Mouse (Mus musculus) kidney, adult 2 months (tissue): ENCODE measurements around the gene Egln3. TPM values are rescaled to one million over a fixed set of nuclear protein-coding genes. Genes with fewer than 3 reads are reported as not detected.

Experiments used
- DNase-seq: peaks from one replicate; pipeline ENCODE4 v3.0.0; 2021
- H3K27ac ChIP-seq: fragments of 200-500 bp; 2 replicates; pipeline ENCODE4 v1.5.1; 2012; ENCODE audit warnings: low read depth, low read length, control low read depth, inconsistent platforms; ENCODE audit not compliant: insufficient read depth
- H3K27me3 ChIP-seq: fragments of 200-500 bp; replicated peaks from 2 replicates; pipeline ENCODE4 v1.6.1; 2012; ENCODE audit warnings: mild to moderate bottlenecking, moderate library complexity, low read length, inconsistent platforms; ENCODE audit not compliant: control insufficient read depth, insufficient read depth
- H3K36me3 ChIP-seq: fragments of 200-500 bp; 2 replicates; pipeline ENCODE4 v1.6.1; 2012; ENCODE audit warnings: mild to moderate bottlenecking, moderate library complexity, low read length, inconsistent platforms; ENCODE audit not compliant: control insufficient read depth, insufficient read depth
- H3K4me1 ChIP-seq: fragments of 200-500 bp; 2 replicates; pipeline ENCODE4 v1.6.1; 2011; ENCODE audit warnings: low read length; ENCODE audit not compliant: control insufficient read depth, insufficient read depth
- H3K4me3 ChIP-seq: fragments of 200-500 bp; 2 replicates; pipeline ENCODE4 v1.5.1; 2011; ENCODE audit warnings: mild to moderate bottlenecking, low read depth, low read length, control low read depth; ENCODE audit not compliant: insufficient read depth
- CTCF ChIP-seq: fragments of 200-500 bp; conservative IDR thresholded peaks from 2 replicates; pipeline ENCODE4 v1.5.1; 2011; ENCODE audit warnings: low read depth, mild to moderate bottlenecking, control low read depth, low read length, moderate library complexity, mixed read lengths; ENCODE audit not compliant: insufficient read depth, insufficient read length
- POLR2A ChIP-seq: fragments of 200-500 bp; IDR thresholded peaks from one replicate; pipeline ENCODE4 v1.6.1; 2011; ENCODE audit warnings: low read depth, low read length, control low read depth
- WGBS: fragments of 180-500 bp; shearing (Covaris S2); methylation state at CpG from one replicate; pipeline ENCODE4 v1.1.7; 2018; 5-methylcytosine and 5-hydroxymethylcytosine counted together
- polyA plus RNA-seq: library from polyadenylated mRNA; depleted of rRNA; stranded (reverse); fragments of >200 nt; gene quantifications from 2 replicates; pipeline ENCODE4 v1.2.3, GENCODE M21; 2012

Gene Egln3
- polyA plus RNA-seq, 1 experiment = 7.0 TPM

- Histone ChIP-seq H3K36me3 (no peaks in the 10 kb centered on the region), H3K27me3 (no peaks in the 10 kb centered on the region), H3K4me1 (no peaks in the 10 kb centered on the region), H3K27ac (no peak overlapping the region), H3K4me3 (no peak overlapping the region)
- DNase-seq = no peak
- TF ChIP-seq CTCF (no peak), POLR2A (no peak)
- WGBS = 78% methylated on average over 5 of the region's 5 CpGs
Measured at GRCm38 (mm10) chr12:54232456-54232855, 28.8 kb upstream of the Egln3 start.

GRCm38 (mm10) chr12:54227551-54227950 is 23.9 kb upstream of the Egln3 start:
- TF ChIP-seq CTCF = no peak
- Histone ChIP-seq H3K4me1 (no peaks in the 10 kb centered on the region), H3K4me3 (no peak overlapping the region), H3K27ac (no peak overlapping the region), H3K27me3 (no peaks in the 10 kb centered on the region), H3K36me3 (no peaks in the 10 kb centered on the region)
- WGBS = 86% methylated on average over 8 of the region's 8 CpGs
- no peak for DNase-seq

GRCm38 (mm10) chr12:54226341-54226740 is 22.7 kb upstream of the Egln3 start:
- DNase-seq = no peak
- no peak for TF ChIP-seq POLR2A
- no peak for TF ChIP-seq CTCF
- Histone ChIP-seq H3K27ac (no peak overlapping the region), H3K27me3 (no peaks in the 10 kb centered on the region), H3K4me1 (no peaks in the 10 kb centered on the region), H3K36me3 (no peaks in the 10 kb centered on the region), H3K4me3 (no peak overlapping the region)
- WGBS = 87% methylated on average over 2 of the region's 2 CpGs

GRCm38 (mm10) chr12:54225610-54226009 is 21.9 kb upstream of the Egln3 start:
- DNase-seq = no peak
- Histone ChIP-seq H3K27me3 (no peaks in the 10 kb centered on the region), H3K27ac (no peak overlapping the region), H3K4me3 (no peak overlapping the region), H3K4me1 (no peaks in the 10 kb centered on the region), H3K36me3 (no peaks in the 10 kb centered on the region)
- 90% methylated on average over 4 of the region's 4 CpGs for WGBS
- no peak for TF ChIP-seq CTCF
- TF ChIP-seq POLR2A = no peak

GRCm38 (mm10) chr12:54225090-54225489 is 21.4 kb upstream of the Egln3 start:
- H3K4me3 ChIP-seq = no peak overlapping the region

GRCm38 (mm10) chr12:54222036-54222760 is 18.5 kb upstream of the Egln3 start:
- TF ChIP-seq CTCF (no peak), POLR2A (no peak)
- Histone ChIP-seq H3K4me1 (no peaks in the 10 kb centered on the region), H3K27ac (no peak overlapping the region), H3K27me3 (no peaks in the 10 kb centered on the region; the same call in 1 of the 2 replicates), H3K36me3 (no peaks in the 10 kb centered on the region), H3K4me3 (no peak overlapping the region)
- 79% methylated on average over 12 of the region's 12 CpGs for WGBS
- no peak for DNase-seq

More at GRCm38 (mm10) chr12:54225090-54225489, 21.4 kb upstream of the Egln3 start:
- no peak overlapping the region for H3K27ac ChIP-seq
- no peaks in the 10 kb centered on the region for H3K36me3 ChIP-seq
- DNase-seq = no peak
- no peaks in the 10 kb centered on the region for H3K4me1 ChIP-seq
- no peak for TF ChIP-seq CTCF
- no peak for TF ChIP-seq POLR2A
- H3K27me3 ChIP-seq = no peaks in the 10 kb centered on the region; the same call in 1 of the 2 replicates
- WGBS = 77% methylated on average over 3 of the region's 3 CpGs

GRCm38 (mm10) chr12:54216673-54217072 is 13.0 kb upstream of the Egln3 start:
- no peaks in the 10 kb centered on the region for H3K36me3 ChIP-seq
- no peaks in the 10 kb centered on the region; the same call in 1 of the 2 replicates for H3K27me3 ChIP-seq
- 0 out of 2 replicates have a peak, but pooled peaks cover 3% of the 10 kb centered on the region for H3K4me1 ChIP-seq
- no peak for TF ChIP-seq POLR2A
- H3K27ac ChIP-seq = no peak overlapping the region
- 84% methylated on average over 5 of the region's 5 CpGs for WGBS
- H3K4me3 ChIP-seq = no peak overlapping the region
- no peak for DNase-seq
